23 mouse cellular contexts compared by ENCODE assay signal in genomic region chr1:65183994-65184393, GRCm38 (mm10). TPM values are rescaled to one million over a fixed set of nuclear protein-coding genes. Genes with fewer than 3 reads are reported as not detected.
DNase-seq lines count a peak whose midpoint lies in the region; ATAC-seq and TF ChIP-seq lines count a peak whose summit lies in the region.
"Had no signal": no experiment of that assay in that cellular context is flagged by ENCODE, and none has a peak within 500 bp of the region (broad histone marks: within the 10 kb centered on the region; RNA-seq: fewer than 3 reads in every experiment).

No protein-coding gene starts in this region.

- TF ChIP-seq POLR2A in CH12.LX (IDR thresholded peaks at IDR 0.05; ENCODE audit: low read depth, low read length) = no peak
- TF ChIP-seq POLR2A in MEL (IDR thresholded peaks at IDR 0.05; ENCODE audit: control insufficient read depth in 1 of 2, insufficient read depth in 1 of 2, low read depth in 1 of 2, low read length in 2 of 2, poor library complexity in 1 of 2) = no peak

- H3K4me3 ChIP-seq in CH12.LX (replicated peaks in 1 of 3; ENCODE audit: low read depth in 2 of 3, low read length in 2 of 3, poor library complexity in 1 of 3) (no peak overlapping the region), ES-E14 (ENCODE audit: insufficient read depth in 1 of 2, low read depth in 1 of 2, low read length in 2 of 2, poor library complexity in 1 of 2, severe bottlenecking in 1 of 2) (no peak overlapping the region), MEL (ENCODE audit: control insufficient read depth in 1 of 2, insufficient read depth in 1 of 2, low read depth in 2 of 2, low read length in 2 of 2) (no peak overlapping the region)
- no peak overlapping the region for H3K4me3 ChIP-seq in heart, embryonic 11.5 days (ENCODE audit: low read depth, low read length)

- no peaks in the 10 kb centered on the region for H3K27me3 ChIP-seq in CH12.LX (replicated peaks)
- no peaks in the 10 kb centered on the region for H3K27me3 ChIP-seq in MEL (ENCODE audit: control insufficient read depth in 1 of 2, insufficient read depth in 2 of 2, low read length in 2 of 2)
- H3K27me3 ChIP-seq in heart, embryonic 11.5 days (ENCODE audit: control insufficient read depth, insufficient read depth, low read length) = no peaks in the 10 kb centered on the region
- H3K27me3 ChIP-seq: Patski had no signal

- TF ChIP-seq CTCF in CH12.LX (conservative IDR thresholded peaks at IDR 0.05 in 1 of 2, IDR thresholded peaks at IDR 0.05 in 1 of 2; ENCODE audit: low read depth in 2 of 2, low read length in 2 of 2) (no peak), MEL (IDR thresholded peaks at IDR 0.05 in 2 of 3, conservative IDR thresholded peaks at IDR 0.05 in 1 of 3; ENCODE audit: control insufficient read depth in 1 of 3, insufficient read depth in 1 of 3, low read depth in 2 of 3, low read length in 3 of 3, poor library complexity in 1 of 3, severe bottlenecking in 1 of 3) (no peak)

- intact Hi-C loops in heart, postnatal 25 days (cut with DNase I) = no loop called here
- intact Hi-C loops in heart, postnatal 14 days (cut with DNase I) = no loop called here

- dilution Hi-C loops in CH12.LX (cut with MboI; ENCODE audit: extremely low pct_ligation_motif_present, extremely low pct_unique_long_range_greater_than_20kb, low sequenced_read_pairs) = no loop called here

- no peak for TF ChIP-seq RAD21 in CH12.LX (IDR thresholded peaks at IDR 0.05; ENCODE audit: low read depth, low read length)
- TF ChIP-seq RAD21 in MEL (IDR thresholded peaks at IDR 0.05; ENCODE audit: low read depth, low read length) = no peak

- H3K79me2 ChIP-seq in CH12.LX (replicated peaks; ENCODE audit: control insufficient read depth, extremely low read depth, insufficient read depth, poor library complexity, severe bottlenecking) (peaks cover 15% of the 10 kb centered on the region), MEL (ENCODE audit: control insufficient read depth, insufficient read depth, low read length, poor library complexity) (peaks cover 13% of the 10 kb centered on the region)

- no peak for TF ChIP-seq EP300 in CH12.LX (IDR thresholded peaks at IDR 0.05; ENCODE audit: low read length)
- no peak for TF ChIP-seq EP300 in MEL (IDR thresholded peaks at IDR 0.05; ENCODE audit: low read depth in 1 of 2, low read length in 2 of 2)

- H3K27ac ChIP-seq in CH12.LX (ENCODE audit: insufficient read depth, low read depth) = no peak overlapping the region
- no peak overlapping the region for H3K27ac ChIP-seq in ES-E14 (ENCODE audit: insufficient read depth, low read depth, low read length, poor library complexity, severe bottlenecking)
- no peak overlapping the region for H3K27ac ChIP-seq in MEL (ENCODE audit: control insufficient read depth, low read depth, low read length)
- no peak overlapping the region for H3K27ac ChIP-seq in heart, embryonic 11.5 days (ENCODE audit: low read depth, low read length)

- 74% methylated on average over 2 of the region's 2 CpGs for WGBS in heart, embryonic 11.5 days (ENCODE audit: insufficient replicate concordance)

- H3K36me3 ChIP-seq in CH12.LX (replicated peaks in 1 of 2; ENCODE audit: control insufficient read depth in 1 of 2, insufficient read depth in 1 of 2, low read length in 1 of 2) = no peaks in the 10 kb centered on the region
- H3K36me3 ChIP-seq in ES-E14 (ENCODE audit: control insufficient read depth, insufficient read depth, low read length, poor library complexity, severe bottlenecking) = no peaks in the 10 kb centered on the region
- H3K36me3 ChIP-seq in MEL (ENCODE audit: control insufficient read depth in 1 of 2, insufficient read depth in 2 of 2, low read length in 2 of 2) = peaks cover 0 to 20% of the 10 kb centered on the region in 2 experiments; a peak in 2 of 4 replicates
- no peaks in the 10 kb centered on the region for H3K36me3 ChIP-seq in heart, embryonic 11.5 days (ENCODE audit: control insufficient read depth, insufficient read depth, low read length)

- H3K9me3 ChIP-seq in CH12.LX (replicated peaks; ENCODE audit: low read length) (no peaks in the 10 kb centered on the region), ES-E14 (ENCODE audit: control insufficient read depth, insufficient read depth, low read depth, low read length) (no peaks in the 10 kb centered on the region), MEL (replicated peaks; ENCODE audit: insufficient read depth, low read length) (no peaks in the 10 kb centered on the region)
- no peaks in the 10 kb centered on the region for H3K9me3 ChIP-seq in heart, embryonic 11.5 days (replicated peaks; ENCODE audit: control insufficient read depth, low read length)
- H3K9me3 ChIP-seq: G1E had no signal

- no peak overlapping the region for H3K4me2 ChIP-seq in CH12.LX (ENCODE audit: insufficient read depth, low read depth, poor library complexity, severe bottlenecking)
- no peak overlapping the region for H3K4me2 ChIP-seq in heart, embryonic 11.5 days

- no peak for ATAC-seq in heart, embryonic 11.5 days (replicated peaks; ENCODE audit: insufficient number of reproducible peaks, low FRiP score, low TSS enrichment)
- ATAC-seq: activated CD4-positive, CD25-positive, alpha-beta regulatory T cell, adult 4 months; CD4-positive, CD25-positive, alpha-beta regulatory T cell, adult 4 months; Patski had no signal

- no peak overlapping the region for H3K9ac ChIP-seq in CH12.LX (ENCODE audit: insufficient read depth, low read depth)
- no peak overlapping the region for H3K9ac ChIP-seq in ES-E14 (ENCODE audit: insufficient read depth, low read depth, low read length, poor library complexity, severe bottlenecking)
- H3K9ac ChIP-seq in MEL (ENCODE audit: control insufficient read depth, low read depth, low read length, poor library complexity, severe bottlenecking) = no peak overlapping the region
- H3K9ac ChIP-seq in heart, embryonic 11.5 days (ENCODE audit: low read depth, low read length) = no peak overlapping the region

- DNase-seq in CH12.LX (ENCODE audit: extremely low read depth) (no peak), ES-E14 (ENCODE audit: low read depth, low spot score) (no peak), MEL (ENCODE audit: low read depth, low spot score) (no peak)
- no peak for DNase-seq in heart, postnatal 25 days (ENCODE audit: low spot score)
- no peak for DNase-seq in heart, postnatal 14 days
- DNase-seq: adrenal gland, adult 2 months; adrenal gland, adult 8-10 months; adrenal gland, postnatal 10 days; adrenal gland, postnatal 14 days; adrenal gland, postnatal 25 days; adrenal gland, postnatal 36 days; B cell, adult 2 months; cerebellum, adult 11 months; cerebellum, adult 11-12 months; cerebellum, adult 18-20 months; cerebellum, adult 2 months; cerebellum, adult 8-10 months; cerebellum, adult 9-10 months had no signal

- in situ Hi-C loops in CH12.LX (cut with MboI; ENCODE audit: low pct_ligation_motif_present, low pct_unique_long_range_greater_than_20kb, low sequenced_read_pairs) (no loop called here), ES-E14 (cut with MboI; ENCODE audit: low sequenced_read_pairs in 2 of 2, unreplicated experiment in 2 of 2) (no loop called here)

- H3K4me1 ChIP-seq in CH12.LX (ENCODE audit: control insufficient read depth in 1 of 2, insufficient read depth in 2 of 2) (peaks cover 2 to 18% of the 10 kb centered on the region in 2 experiments; a peak in 2 of 4 replicates), ES-E14 (ENCODE audit: control insufficient read depth in 2 of 2, insufficient read depth in 2 of 2, low read length in 2 of 2, poor library complexity in 1 of 2) (peaks cover 4 to 6% of the 10 kb centered on the region in 2 experiments; a peak in 2 of 4 replicates), MEL (ENCODE audit: control insufficient read depth in 1 of 2, insufficient read depth in 2 of 2, low read length in 2 of 2) (peaks cover 6 to 11% of the 10 kb centered on the region in 2 experiments; a peak in 3 of 4 replicates)
- no peaks in the 10 kb centered on the region; the same call in none of the 2 replicates for H3K4me1 ChIP-seq in heart, embryonic 11.5 days (ENCODE audit: control insufficient read depth, insufficient read depth, low read length)

TF ChIP-seq in CH12.LX, 34 proteins besides CTCF, POLR2A, EP300 and RAD21:
- TF ChIP-seq ZNF384 (IDR thresholded peaks at IDR 0.05; ENCODE audit: low read depth, low read length) = peak; percentile 52; the same call in 1 of the 2 replicates
- TF ChIP-seq MEF2A (IDR thresholded peaks at IDR 0.05; ENCODE audit: borderline replicate concordance, low read depth, low read length) = no peak
- no peak for TF ChIP-seq GABPA (IDR thresholded peaks at IDR 0.05; ENCODE audit: insufficient replicate concordance, low read depth, low read length)

TF ChIP-seq in ES-E14, 5 proteins besides CTCF, POLR2A, EP300 and RAD21:
- peak; percentile 62; the same call in 1 of the 2 replicates for TF ChIP-seq ZNF384 (IDR thresholded peaks at IDR 0.05; ENCODE audit: low read depth, low read length)
- TF ChIP-seq MAFK (IDR thresholded peaks at IDR 0.05; ENCODE audit: insufficient read depth, low read depth, low read length) = no peak

TF ChIP-seq in MEL, 35 proteins besides CTCF, POLR2A, EP300 and RAD21:
- no peak for TF ChIP-seq MYC (IDR thresholded peaks at IDR 0.05; ENCODE audit: low read depth, low read length)
- TF ChIP-seq ZNF384 (IDR thresholded peaks at IDR 0.05; ENCODE audit: low read depth, low read length) = peak; percentile 44; the same call in 1 of the 2 replicates
TF ChIP-seq in MEL: peak in this region for 1.

RNA-seq across cellular contexts. Expression of gene Idh1, which starts 2.3 kb away (rescaled TPM):
- total RNA-seq in CH12.LX (2012; rRNA removed) = 8.1 and 9.3 TPM in 2 replicates
- total RNA-seq in CH12.LX (2014; rRNA removed) = 20.6 and 23.4 TPM in 2 replicates
- 11.1 and 11.2 TPM in 2 replicates for polyA plus RNA-seq in CH12.LX (2012; ENCODE audit: insufficient read length, low read depth)
- 25.0 and 51.1 TPM in 2 replicates for total RNA-seq in ES-E14 (2012; rRNA removed)
- total RNA-seq in MEL (2012; rRNA removed) = 19.3 and 26.8 TPM in 2 replicates
- polyA plus RNA-seq in MEL (2012; ENCODE audit: insufficient read depth in 1 of 2, insufficient read length in 2 of 2, low read depth in 1 of 2, low replicate concordance in 2 of 2, missing spikeins in 1 of 2) = 10 to 100 TPM in 1 of 2 experiments, not detected in 1; 26.7 TPM
- 10 to 100 TPM; 65.9 to 74.1 TPM for total RNA-seq in heart, postnatal 25 days (2021)
- total RNA-seq in heart, postnatal 14 days (2021) = 10 to 100 TPM; 54.2 to 76.5 TPM
- 81.5 and 96.6 TPM in 2 replicates for polyA plus RNA-seq in heart, embryonic 11.5 days (2014; fragmentation: Nextera tagmentation; extraction: Ambion mirVana)

RNA-seq across cellular contexts. Expression of gene Pikfyve, which starts 2.5 kb away (rescaled TPM):
- total RNA-seq in CH12.LX (2012; rRNA removed) (14.5 and 14.8 TPM in 2 replicates), CH12.LX (2014; rRNA removed) (25.5 and 26.7 TPM in 2 replicates), ES-E14 (2012; rRNA removed) (29.1 and 30.4 TPM in 2 replicates), MEL (2012; rRNA removed) (13.3 and 14.7 TPM in 2 replicates)
- polyA plus RNA-seq in CH12.LX (2012; ENCODE audit: insufficient read length, low read depth) (12.6 and 14.5 TPM in 2 replicates), MEL (2012; ENCODE audit: insufficient read depth in 1 of 2, insufficient read length in 2 of 2, low read depth in 1 of 2, low replicate concordance in 2 of 2, missing spikeins in 1 of 2) (10 to 100 TPM in 1 of 2 experiments, not detected in 1; 11.5 TPM)
- 10 to 100 TPM; 10.5 to 11.2 TPM for total RNA-seq in heart, postnatal 25 days (2021)
- 10 to 100 TPM; 12.7 to 13.5 TPM for total RNA-seq in heart, postnatal 14 days (2021)
- 8.9 TPM in 2 replicates for polyA plus RNA-seq in heart, embryonic 11.5 days (2014; fragmentation: Nextera tagmentation; extraction: Ambion mirVana)

Comparison
In these comparisons a context has a peak if more than half of its experiments do, and no peak if none do; other contexts are left out.
1. Of the 35 proteins assayed by ChIP-seq in both MEL and CH12.LX: peak only in MEL: none; only in CH12.LX: none; in both: ZNF384; in neither: 34.